Mouse (Mus musculus) heart, postnatal 25 days (tissue): ENCODE data around the gene Eid2. TPM values are rescaled to one million over a fixed set of nuclear protein-coding genes. Genes with fewer than 3 reads are reported as not detected.

Experiments used
- DNase-seq: peaks from one replicate; pipeline ENCODE4 v3.0.0; 2022; ENCODE audit warnings: low spot score
- intact Hi-C: fragments of 180-260 bp; cut with DNase I; formaldehyde crosslinking; loops from one replicate; pipeline ENCODE4 v1.15.1; 2025
- total RNA-seq, 2 experiments: library from RNA; stranded (reverse); gene quantifications; 2 replicates each; pipeline ENCODE4 v1.2.3; 2021

The Eid2 gene
- total RNA-seq, 2 experiments from 2014 or later: 11.9 to 12.1 TPM

- no peak for DNase-seq
- intact Hi-C loops: loop anchor here (10.0 kb wide), 1 partner anchor 235 kb away; the partner anchor contains the start of gene Psmc4
Measured at GRCm38 (mm10) chr7:28290165-28290564, 22.5 kb downstream of the Eid2 start.

- intact Hi-C loops: loop anchor here (10.0 kb wide), 1 partner anchor 236 kb away; the partner anchor contains the start of gene Psmc4
- no peak for DNase-seq
Measured at GRCm38 (mm10) chr7:28290638-28291590, 23.2 kb downstream of the Eid2 start, which contains the start of gene Selenov. TSS of gene Selenov (minus strand) at chr7:28291186.

GRCm38 (mm10) chr7:28294481-28294880, 26.8 kb downstream of the Eid2 start:
- intact Hi-C loops: loop anchor here (10.0 kb wide), 1 partner anchor 240 kb away; the partner anchor contains the start of gene Psmc4
- DNase-seq: no peak

- intact Hi-C loops: loop anchor here (2.0 to 10.0 kb wide), 3 partner anchors 87 to 244 kb away; partner anchors contain the start of gene Psmc4
- DNase-seq: no peak
Measured at GRCm38 (mm10) chr7:28298837-28299625, 31.4 kb downstream of the Eid2 start.

GRCm38 (mm10) chr7:28301616-28302433, 34.1 kb downstream of the Eid2 start, which contains the start of gene Dll3:
TSS of gene Dll3 (minus strand) at chr7:28302238.
- intact Hi-C loops: loop anchor here (2.0 kb wide), 1 partner anchor 23 kb away; no protein-coding TSS in a partner anchor
- peak; percentile 19 for DNase-seq

GRCm38 (mm10) chr7:28305641-28306040, 38.0 kb downstream of the Eid2 start:
- DNase-seq: no peak
- intact Hi-C loops: no loop called here

- DNase-seq: no peak
- intact Hi-C loops: no loop called here
Measured at GRCm38 (mm10) chr7:28306216-28306615, 38.5 kb downstream of the Eid2 start.

GRCm38 (mm10) chr7:28309737-28310136, 42.1 kb downstream of the Eid2 start:
- intact Hi-C loops: no loop called here
- no peak for DNase-seq

GRCm38 (mm10) chr7:28311151-28311925, 43.7 kb downstream of the Eid2 start:
- intact Hi-C loops: no loop called here
- DNase-seq: no peak

GRCm38 (mm10) chr7:28311926-28312543, 44.4 kb downstream of the Eid2 start, which contains the start of gene Timm50:
TSS of gene Timm50 (minus strand) at chr7:28312072.
- intact Hi-C loops: loop anchor here (2.0 kb wide), 1 partner anchor 25 kb away; no protein-coding TSS in a partner anchor
- peak; percentile 94 for DNase-seq

- intact Hi-C loops: no loop called here
- no peak for DNase-seq
Measured at GRCm38 (mm10) chr7:28318036-28318435, 50.4 kb downstream of the Eid2 start.

GRCm38 (mm10) chr7:28318714-28319113, 51.0 kb downstream of the Eid2 start:
- intact Hi-C loops: no loop called here
- no peak for DNase-seq

Other genes with a start within 250 kb of the Eid2 start
- 10 to 100 TPM; 86.9 to 94.6 TPM for gene Psmc4, start 217.8 kb upstream of the Eid2 start, total RNA-seq
- gene Fcgbp, start 196.6 kb upstream of the Eid2 start, total RNA-seq: not detected
- gene 9530053A07Rik, start 138.4 kb upstream of the Eid2 start, total RNA-seq: not detected
- gene Fbl, start 98.2 kb upstream of the Eid2 start, total RNA-seq: 10 to 100 TPM; 32.2 to 35.3 TPM
- 10 to 100 TPM; 30.5 to 32.0 TPM for gene Dyrk1b, start 88.4 kb upstream of the Eid2 start, total RNA-seq
- gene Eid2b, start 9.9 kb downstream of the Eid2 start, total RNA-seq: 10 to 100 TPM; 10.1 to 10.2 TPM
- gene Selenov, start 23.3 kb downstream of the Eid2 start, total RNA-seq: not detected
- gene Dll3, start 34.4 kb downstream of the Eid2 start, total RNA-seq: not detected
- 10 to 100 TPM; 60.5 to 61.7 TPM for gene Timm50, start 44.2 kb downstream of the Eid2 start, total RNA-seq
- gene Supt5, start 70.9 kb downstream of the Eid2 start, total RNA-seq: 10 to 100 TPM; 52.8 to 52.9 TPM
- gene Rps16, start 82.8 kb downstream of the Eid2 start, total RNA-seq: 100 to 1,000 TPM; 489 to 520 TPM
- 10 to 100 TPM; 13.1 to 20.4 TPM for gene Plekhg2, start 104.7 kb downstream of the Eid2 start, total RNA-seq
- gene Zfp36, start 112.4 kb downstream of the Eid2 start, total RNA-seq: 10 to 100 TPM; 14.1 to 18.0 TPM
- gene Med29, start 124.8 kb downstream of the Eid2 start, total RNA-seq: 10 to 100 TPM; 18.2 to 20.9 TPM
- gene Paf1, start 125.1 kb downstream of the Eid2 start, total RNA-seq: 10 to 100 TPM; 40.6 to 44.3 TPM
- gene Gmfg, start 169.6 kb downstream of the Eid2 start, total RNA-seq: 1 to 10 TPM; 5.0 to 5.6 TPM
- gene Lrfn1, start 184.1 kb downstream of the Eid2 start, total RNA-seq: under 1 TPM; 0.68 to 0.84 TPM
- gene Ifnl2, start 242.6 kb downstream of the Eid2 start, total RNA-seq: not detected